Mouse (Mus musculus) kidney, postnatal 0 days (tissue): Measurements from ENCODE around the gene Psmd5. TPM values are rescaled to one million over a fixed set of nuclear protein-coding genes. Genes with fewer than 3 reads are reported as not detected.
A peak's percentile ranks its signal among the peaks of the same experiment; 100 is the strongest.
"Not testable (repeated sequence)": the region's sequence is repeated elsewhere in the genome, so short reads cannot be mapped to it uniquely, and the experiment has no call there.

Experiments used
- ATAC-seq: fragments of 200-750 bp; cut with Nextera tagmentation; replicated peaks from 2 replicates; pipeline ENCODE4 v1.8.0; 2017; ENCODE audit warnings: low read depth, moderate number of reproducible peaks, moderate TSS enrichment, moderate library complexity; ENCODE audit not compliant: low FRiP score
- DNase-seq: peaks from one replicate; pipeline ENCODE4 v3.0.0-alpha.2; 2016; ENCODE audit warnings: low spot score
- H3K27ac ChIP-seq: fragments of 300-500 bp; sonication (generic); 2 replicates; pipeline ENCODE4 v1.5.1; 2014; ENCODE audit warnings: mild to moderate bottlenecking
- H3K27me3 ChIP-seq: fragments of 300-500 bp; sonication (generic); 2 replicates; pipeline ENCODE4 v1.6.1; 2014; ENCODE audit warnings: low read length, mixed read lengths; ENCODE audit not compliant: insufficient read depth
- H3K36me3 ChIP-seq: fragments of 300-500 bp; sonication (generic); 2 replicates; pipeline ENCODE4 v1.6.1; 2014; ENCODE audit warnings: low read length, mixed read lengths; ENCODE audit not compliant: insufficient read depth
- H3K4me1 ChIP-seq: fragments of 300-500 bp; sonication (generic); replicated peaks from 2 replicates; pipeline ENCODE4 v1.6.1; 2014; ENCODE audit warnings: antibody characterized with exemption, low read length, mixed read lengths; ENCODE audit not compliant: insufficient read depth
- H3K4me2 ChIP-seq: fragments of 300-500 bp; sonication (generic); 2 replicates; pipeline ENCODE4 v1.6.1; 2014; ENCODE audit warnings: mild to moderate bottlenecking, low read length, moderate library complexity, mixed read lengths
- H3K4me3 ChIP-seq: fragments of 300-500 bp; sonication (generic); replicated peaks from 2 replicates; pipeline ENCODE4 v1.5.1; 2014; ENCODE audit warnings: low read depth, low read length
- H3K9ac ChIP-seq: fragments of 300-500 bp; sonication (generic); 2 replicates; pipeline ENCODE4 v1.6.1; 2014; ENCODE audit warnings: low read depth, low read length
- H3K9me3 ChIP-seq: fragments of 300-500 bp; sonication (generic); replicated peaks from 2 replicates; pipeline ENCODE4 v1.6.1; 2016; ENCODE audit warnings: low read length, inconsistent platforms, mixed read lengths
- CTCF ChIP-seq: IDR thresholded peaks from 2 replicates; pipeline ENCODE4 v1.5.1; 2016; ENCODE audit warnings: antibody characterized with exemption, low read depth, mild to moderate bottlenecking, moderate library complexity
- WGBS: fragments of 180-500 bp; shearing (Covaris S2); extraction: QIAGEN DNeasy Blood & Tissue Kit; methylation state at CpG from one replicate; pipeline ENCODE4 v1.1.7; 2014; 5-methylcytosine and 5-hydroxymethylcytosine counted together
- polyA plus RNA-seq: library from polyadenylated mRNA; unstranded; fragments of >200 nt; fragmentation: Nextera tagmentation; extraction: Ambion mirVana; gene quantifications from 2 replicates; pipeline ENCODE4 v1.2.1, GENCODE M21; 2015

Gene Psmd5
- polyA plus RNA-seq, 1 experiment from 2014 or later, result 92.0 TPM

- H3K9me3 ChIP-seq, result no peaks in the 10 kb centered on the region
- no peaks in the 10 kb centered on the region for H3K27me3 ChIP-seq
- H3K36me3 ChIP-seq, result peaks cover 59% of the 10 kb centered on the region
- DNase-seq (no peak), ATAC-seq (no peak)
- 93% methylated on average over 8 of the region's 8 CpGs for WGBS
- no peak for TF ChIP-seq CTCF
- no peak overlapping the region for H3K27ac ChIP-seq
- no peak overlapping the region for H3K9ac ChIP-seq
- no peaks in the 10 kb centered on the region for H3K4me1 ChIP-seq
- H3K4me3 ChIP-seq, result no peak overlapping the region
- H3K4me2 ChIP-seq, result no peak overlapping the region
Observed at GRCm38 (mm10) chr2:34857728-34858127, 17.0 kb downstream of the Psmd5 start.

GRCm38 (mm10) chr2:34855265-34855664 is 19.5 kb downstream of the Psmd5 start:
- 96% methylated on average over 4 of the region's 4 CpGs for WGBS
- Histone ChIP-seq H3K9me3 (no peaks in the 10 kb centered on the region), H3K4me1 (no peaks in the 10 kb centered on the region), H3K36me3 (peaks cover 63% of the 10 kb centered on the region), H3K4me3 (no peak overlapping the region), H3K9ac (no peak overlapping the region), H3K27me3 (no peaks in the 10 kb centered on the region), H3K27ac (no peak overlapping the region), H3K4me2 (no peak overlapping the region)
- no peak for ATAC-seq
- no peak for DNase-seq
- peak; percentile 50; the same call in 1 of the 2 replicates for TF ChIP-seq CTCF

GRCm38 (mm10) chr2:34847702-34848101 is 27.1 kb downstream of the Psmd5 start:
- no peak for ATAC-seq
- 85% methylated on average over 1 of the region's 1 CpGs for WGBS
- H3K4me1 ChIP-seq, result no peaks in the 10 kb centered on the region

GRCm38 (mm10) chr2:34843211-34843939 is 31.4 kb downstream of the Psmd5 start:
- H3K27me3 ChIP-seq, result no peaks in the 10 kb centered on the region
- H3K36me3 ChIP-seq, result no peaks in the 10 kb centered on the region
- no peak for DNase-seq
- H3K4me3 ChIP-seq, result no peak overlapping the region
- H3K9me3 ChIP-seq, result no peaks in the 10 kb centered on the region
- H3K4me1 ChIP-seq, result no peaks in the 10 kb centered on the region
- ATAC-seq, result no peak
- TF ChIP-seq CTCF, result no peak
- no peak overlapping the region for H3K27ac ChIP-seq
- H3K4me2 ChIP-seq, result no peak overlapping the region
- WGBS, result 72% methylated on average over 11 of the region's 11 CpGs
- H3K9ac ChIP-seq, result no peak overlapping the region

More at GRCm38 (mm10) chr2:34847702-34848101, 27.1 kb downstream of the Psmd5 start:
- no peak for DNase-seq
- Histone ChIP-seq H3K27ac (no peak overlapping the region), H3K27me3 (no peaks in the 10 kb centered on the region), H3K4me2 (no peak overlapping the region), H3K9me3 (no peaks in the 10 kb centered on the region), H3K36me3 (peaks cover 20% of the 10 kb centered on the region), H3K9ac (no peak overlapping the region), H3K4me3 (no peak overlapping the region)
- no peak for TF ChIP-seq CTCF

GRCm38 (mm10) chr2:34841706-34842105 is 33.1 kb downstream of the Psmd5 start:
- no peaks in the 10 kb centered on the region for H3K9me3 ChIP-seq
- no peak for TF ChIP-seq CTCF

GRCm38 (mm10) chr2:34840143-34840542 is 34.6 kb downstream of the Psmd5 start:
- 81% methylated on average over 5 of the region's 5 CpGs for WGBS

More at GRCm38 (mm10) chr2:34841706-34842105, 33.1 kb downstream of the Psmd5 start:
- Histone ChIP-seq H3K4me3 (no peak overlapping the region), H3K9ac (no peak overlapping the region), H3K27me3 (no peaks in the 10 kb centered on the region), H3K36me3 (no peaks in the 10 kb centered on the region), H3K4me1 (no peaks in the 10 kb centered on the region), H3K27ac (no peak overlapping the region), H3K4me2 (no peak overlapping the region)
- no peak for DNase-seq
- 87% methylated on average over 8 of the region's 8 CpGs for WGBS
- ATAC-seq, result no peak

GRCm38 (mm10) chr2:34835669-34836068 is 39.1 kb downstream of the Psmd5 start:
- no peak for TF ChIP-seq CTCF
- Histone ChIP-seq H3K27me3 (no peaks in the 10 kb centered on the region), H3K9me3 (no peaks in the 10 kb centered on the region), H3K4me2 (no peak overlapping the region), H3K36me3 (no peaks in the 10 kb centered on the region), H3K9ac (no peak overlapping the region), H3K27ac (no peak overlapping the region), H3K4me3 (no peak overlapping the region), H3K4me1 (no peaks in the 10 kb centered on the region)
- DNase-seq, result no peak
- 81% methylated on average over 3 of the region's 3 CpGs for WGBS
- ATAC-seq, result no peak

More at GRCm38 (mm10) chr2:34840143-34840542, 34.6 kb downstream of the Psmd5 start:
- not testable (repeated sequence) for DNase-seq, H3K4me3 ChIP-seq, ATAC-seq, H3K9ac ChIP-seq, H3K36me3 ChIP-seq, H3K4me2 ChIP-seq, H3K9me3 ChIP-seq, H3K27me3 ChIP-seq, H3K27ac ChIP-seq, H3K4me1 ChIP-seq
- TF ChIP-seq CTCF, result peak; percentile 18; the same call in 1 of the 2 replicates
